Mouse (Mus musculus) left cerebral cortex, postnatal 36 days (tissue): ENCODE measurements around the gene Cpox. TPM values are rescaled to one million over a fixed set of nuclear protein-coding genes. Genes with fewer than 3 reads are reported as not detected.

Source experiments
- DNase-seq, 2 experiments: peaks; one replicate each; pipeline ENCODE4 v3.0.0; 2021 to 2022; ENCODE audit warnings: low spot score in 2 of 2, mixed read lengths in 1 of 2
- intact Hi-C: fragments of 180-260 bp; cut with DNase I; formaldehyde crosslinking; loops from one replicate; pipeline ENCODE4 v1.15.1; 2025
- total RNA-seq, 2 experiments: library from RNA; stranded (reverse); gene quantifications; 2 replicates each; pipeline ENCODE4 v1.2.3; 2021

The Cpox gene
- 10 to 100 TPM; 39.4 to 45.1 TPM for total RNA-seq

DNA sequence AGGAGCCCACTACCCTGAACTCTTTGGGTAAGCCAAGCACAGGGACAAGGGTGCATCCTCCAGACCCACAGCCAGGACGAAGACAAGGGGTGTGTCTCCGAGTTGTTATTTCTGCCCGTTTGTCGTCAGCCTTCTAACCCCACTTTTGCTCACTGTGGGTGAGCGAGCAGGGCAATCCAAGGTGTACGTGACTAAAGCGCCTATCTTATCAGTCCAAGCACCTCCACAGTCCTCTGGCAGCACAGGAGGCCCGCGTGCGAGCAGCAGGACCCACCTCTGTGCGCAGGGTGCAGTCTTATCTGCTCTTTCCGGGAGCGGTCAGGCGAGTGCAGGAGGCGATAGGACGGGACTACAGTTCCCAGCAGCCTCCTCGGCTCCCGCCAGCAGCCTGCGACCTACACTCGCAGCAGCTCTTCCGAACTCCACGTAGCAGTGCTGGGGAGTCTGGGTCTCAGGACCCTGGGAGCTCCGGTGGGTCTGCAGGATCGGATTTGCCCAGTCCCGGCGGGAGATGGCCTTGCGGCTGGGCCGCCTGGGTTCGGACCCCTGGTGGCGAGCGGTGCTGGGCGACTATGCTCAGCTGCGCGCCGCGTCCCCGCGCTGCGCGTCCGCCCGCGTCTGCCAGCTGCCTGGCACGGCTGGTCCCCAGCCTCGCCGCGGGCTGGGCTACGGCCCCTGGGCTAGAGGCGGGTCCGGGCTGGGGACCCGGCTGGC, at the start of gene Cpox:
Gene Cpox (plus strand): TSS at position 376 of the 714 bp plus-strand sequence.
- intact Hi-C loops = loop anchor here (5.0 to 10.0 kb wide), 4 partner anchors 57 to 735 kb away; partner anchors contain the start of genes Cldnd1 and Gabrr3
- DNase-seq = peak; percentile 88 to 91

DNA sequence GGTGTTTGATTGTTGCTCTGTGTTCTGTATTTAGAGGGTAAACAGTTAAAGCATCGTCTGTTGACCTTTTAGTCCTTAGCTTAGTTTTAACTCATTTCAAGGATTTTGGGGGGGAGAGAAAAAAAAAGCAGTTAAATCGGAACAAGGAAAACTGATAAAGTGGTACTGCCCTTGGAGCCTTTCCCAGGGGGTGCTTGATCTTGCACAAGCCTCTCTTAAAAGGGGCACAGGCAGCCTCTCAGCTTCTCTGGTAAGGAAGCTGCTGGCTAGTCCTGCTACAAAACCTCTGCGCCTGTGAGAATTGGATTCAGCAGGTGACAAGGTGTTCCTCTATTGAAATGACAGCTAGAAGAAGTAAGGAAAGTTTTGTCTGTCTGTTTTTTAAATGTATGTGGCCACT, 47.7 kb upstream of the Cpox start:
- intact Hi-C loops = loop anchor here (5.0 to 10.0 kb wide), 2 partner anchors 170 to 318 kb away; no protein-coding TSS in a partner anchor
- DNase-seq = no peak

DNA sequence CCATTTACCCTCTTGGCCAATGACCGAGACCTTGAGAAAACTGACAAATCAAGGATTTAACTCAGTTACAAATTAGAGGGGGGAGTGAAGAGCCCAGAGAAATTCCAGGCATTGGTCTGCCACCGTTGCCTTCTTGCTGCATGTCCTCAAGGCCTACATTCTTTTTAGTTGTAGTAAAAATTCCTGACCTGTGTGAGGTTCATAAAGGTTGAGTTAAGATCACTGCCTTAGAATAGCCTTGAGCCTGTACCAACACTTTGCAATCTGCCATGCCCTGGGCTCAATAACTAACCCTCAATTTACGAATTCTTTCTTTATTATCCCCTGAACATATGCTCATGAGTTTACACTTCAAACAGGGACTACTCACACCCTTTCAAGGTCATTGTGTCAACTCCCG, 47.0 kb upstream of the Cpox start:
- intact Hi-C loops = loop anchor here (5.0 to 10.0 kb wide), 2 partner anchors 171 to 318 kb away; no protein-coding TSS in a partner anchor
- DNase-seq = no peak

- intact Hi-C loops = loop anchor here (5.0 to 10.0 kb wide), 2 partner anchors 172 to 319 kb away; no protein-coding TSS in a partner anchor
- DNase-seq = peak in 1 of 2 experiments; percentile 14
Measured at GRCm38 (mm10) chr16:58623944-58624343, 46.1 kb upstream of the Cpox start.

- no peak for DNase-seq
- intact Hi-C loops = loop anchor here (10.0 kb wide), 1 partner anchor 323 kb away; no protein-coding TSS in a partner anchor
Measured at GRCm38 (mm10) chr16:58627597-58628335, 42.3 kb upstream of the Cpox start.

GRCm38 (mm10) chr16:58628336-58628680, 41.8 kb upstream of the Cpox start:
- intact Hi-C loops = loop anchor here (10.0 kb wide), 1 partner anchor 324 kb away; no protein-coding TSS in a partner anchor
- no peak for DNase-seq

DNA sequence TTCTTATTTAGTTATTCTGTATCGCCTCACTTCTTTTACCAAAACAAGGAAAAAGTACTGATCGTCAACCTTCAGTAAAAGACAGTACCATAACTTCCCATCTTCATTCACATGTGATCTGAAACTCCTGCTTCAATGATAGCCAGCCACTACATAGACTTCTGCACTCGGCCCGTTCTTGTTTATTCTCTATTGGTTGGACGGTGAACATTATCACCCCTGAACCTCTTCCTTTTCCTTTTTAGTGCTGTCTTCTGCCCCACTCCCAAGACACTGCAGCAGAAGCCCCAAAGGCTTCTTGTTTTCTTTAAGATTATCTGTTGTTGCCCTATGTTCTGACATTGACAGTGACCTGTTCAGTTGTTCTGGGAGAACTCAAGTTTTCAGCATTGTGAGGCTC, 41.1 kb upstream of the Cpox start:
- no peak for DNase-seq

DNA sequence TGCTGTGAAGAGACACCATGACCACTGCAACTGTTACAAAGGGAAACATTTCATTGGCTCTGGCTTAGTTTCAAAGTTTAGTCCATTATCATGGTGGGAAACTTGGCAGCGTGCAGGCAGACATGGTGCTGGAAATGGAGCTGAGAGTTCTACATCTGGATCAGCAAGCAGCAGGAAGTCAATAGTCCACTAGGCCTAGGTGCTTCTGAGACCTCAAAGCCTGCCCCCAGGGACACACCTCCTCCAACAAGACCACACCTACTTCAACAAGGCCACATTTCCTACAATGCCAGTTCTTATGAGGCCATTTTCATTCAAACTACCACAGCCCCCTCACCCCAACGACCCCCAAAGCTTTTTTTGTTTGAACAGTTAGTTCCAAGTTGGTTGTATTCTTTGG, 40.4 kb upstream of the Cpox start:
- intact Hi-C loops = loop anchor here (10.0 kb wide), 1 partner anchor 325 kb away; no protein-coding TSS in a partner anchor
- no peak for DNase-seq

More for the DNA sequence above, 41.1 kb upstream of the Cpox start:
- intact Hi-C loops = loop anchor here (10.0 kb wide), 1 partner anchor 324 kb away; no protein-coding TSS in a partner anchor

- no peak for DNase-seq
- intact Hi-C loops = no loop called here
Measured at GRCm38 (mm10) chr16:58635866-58636265, 34.2 kb upstream of the Cpox start.

GRCm38 (mm10) chr16:58637448-58637847, 32.6 kb upstream of the Cpox start:
- DNase-seq = no peak
- intact Hi-C loops = no loop called here

DNA sequence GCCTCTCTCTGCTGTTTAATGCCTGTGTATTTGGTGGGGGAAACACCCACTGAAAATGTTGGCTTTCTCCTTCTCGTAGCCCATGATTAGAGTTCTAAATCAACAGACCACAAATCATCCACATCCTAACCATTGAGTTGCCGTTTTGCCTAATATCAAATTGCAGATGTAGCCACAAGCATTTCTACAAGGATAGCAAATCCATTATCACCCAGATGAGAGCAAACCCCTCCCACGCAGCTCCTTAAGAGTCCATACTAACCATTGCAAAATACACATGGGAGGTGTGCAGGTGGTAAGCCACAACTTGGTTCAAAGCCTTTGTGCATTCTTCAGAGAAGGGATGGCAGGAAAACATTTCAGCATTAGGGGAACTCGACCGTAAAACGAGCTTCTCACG, 32.1 kb upstream of the Cpox start:
- no peak for DNase-seq
- intact Hi-C loops = no loop called here

DNA sequence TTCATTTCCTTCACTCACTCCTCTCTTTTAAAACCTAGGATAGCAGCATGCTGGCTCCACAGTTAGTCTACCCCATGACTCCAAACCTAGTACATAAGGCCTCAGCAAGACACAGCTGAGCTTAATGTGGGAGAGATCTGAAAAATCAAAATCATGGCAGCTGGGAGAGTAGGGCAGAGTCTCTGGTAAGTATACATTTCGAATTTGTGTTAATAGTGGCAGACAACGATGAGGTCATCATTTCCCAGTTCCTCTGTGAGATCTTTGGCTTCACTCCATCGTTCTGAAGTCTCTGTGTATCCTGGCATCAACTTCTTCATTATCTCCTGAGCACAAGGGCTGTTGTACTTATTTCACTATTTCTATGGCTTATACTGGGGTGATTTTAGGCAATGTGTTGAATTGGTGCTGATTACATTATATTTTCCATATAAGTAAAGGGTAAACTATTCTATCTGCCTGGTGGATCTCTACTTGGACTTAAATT, 31.4 kb upstream of the Cpox start, which contains the start of gene E330017A01Rik:
Gene E330017A01Rik (minus strand): TSS at position 51 of the 487 bp plus-strand sequence.
- no peak for DNase-seq
- intact Hi-C loops = no loop called here

- intact Hi-C loops = no loop called here
- DNase-seq = no peak
Measured at GRCm38 (mm10) chr16:58649979-58650378, 20.1 kb upstream of the Cpox start.

DNA sequence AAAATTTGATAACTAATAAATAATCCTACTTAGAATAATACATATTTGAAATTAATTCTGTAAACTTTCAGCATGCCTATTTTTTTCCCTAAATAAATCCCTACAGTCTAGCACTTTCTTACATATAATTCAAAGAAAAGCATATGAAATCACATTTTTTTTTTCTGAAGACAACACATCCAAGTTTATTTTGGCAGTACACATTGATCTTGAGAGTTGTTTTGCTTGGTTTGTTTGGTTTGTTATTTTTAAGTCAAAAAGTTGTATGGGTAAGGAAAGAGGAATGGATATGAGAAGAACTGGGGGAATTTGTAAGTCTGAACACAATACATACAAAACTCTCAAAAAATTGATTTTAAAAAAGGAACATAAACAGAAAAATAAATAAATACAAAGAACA, 14.3 kb upstream of the Cpox start:
- intact Hi-C loops = no loop called here
- no peak for DNase-seq

GRCm38 (mm10) chr16:58656526-58656925, 13.6 kb upstream of the Cpox start:
- no peak for DNase-seq
- intact Hi-C loops = no loop called here

DNA sequence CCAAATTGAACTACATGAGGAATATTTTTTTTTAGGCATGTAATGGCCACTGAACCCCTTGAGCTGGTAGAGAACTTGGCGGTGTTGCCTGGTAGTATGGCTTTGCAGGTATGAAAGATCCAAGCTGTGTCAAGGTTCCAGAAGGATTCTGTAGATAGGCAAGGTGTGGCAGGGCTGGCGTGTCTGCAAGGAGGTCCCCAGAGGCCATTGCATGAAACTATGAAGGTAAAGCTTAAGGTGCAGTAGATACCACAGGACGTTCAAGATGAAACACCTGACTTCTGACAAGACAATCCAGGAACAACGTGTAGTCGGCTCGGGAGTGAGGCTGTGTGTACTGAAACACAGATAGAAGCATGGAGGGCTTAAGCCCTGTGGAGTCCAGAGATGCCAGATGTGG, 11.4 kb upstream of the Cpox start:
- intact Hi-C loops = no loop called here

GRCm38 (mm10) chr16:58661826-58662225, 8.3 kb upstream of the Cpox start:
- intact Hi-C loops = loop anchor here (5.0 kb wide), 1 partner anchor 1025 kb away; no protein-coding TSS in a partner anchor
- DNase-seq = no peak

More for the DNA sequence above, 11.4 kb upstream of the Cpox start:
- DNase-seq = no peak

- no peak for DNase-seq
- intact Hi-C loops = loop anchor here (5.0 kb wide), 1 partner anchor 1025 kb away; no protein-coding TSS in a partner anchor
Measured at GRCm38 (mm10) chr16:58662287-58662791, 7.8 kb upstream of the Cpox start.

- DNase-seq = no peak
- intact Hi-C loops = loop anchor here (5.0 kb wide), 1 partner anchor 1026 kb away; no protein-coding TSS in a partner anchor
Measured at GRCm38 (mm10) chr16:58663021-58663420, 7.1 kb upstream of the Cpox start.

- DNase-seq = no peak
- intact Hi-C loops = loop anchor here (5.0 kb wide), 1 partner anchor 1027 kb away; no protein-coding TSS in a partner anchor
Measured at GRCm38 (mm10) chr16:58663816-58664215, 6.3 kb upstream of the Cpox start.
